Mouse (Mus musculus) lung, adult 2 months (tissue): ENCODE data around the gene Chil5.

Source experiments
- CTCF ChIP-seq: fragments of 200-500 bp; IDR thresholded peaks from 2 replicates; pipeline ENCODE4 v1.5.1; 2011; ENCODE audit warnings: mild to moderate bottlenecking, low read length, control low read depth; ENCODE audit not compliant: insufficient read depth
- POLR2A ChIP-seq: fragments of 200-500 bp; IDR thresholded peaks from 2 replicates; pipeline ENCODE4 v1.6.1; 2011; ENCODE audit warnings: low read depth, mild to moderate bottlenecking, control low read depth, low read length, borderline replicate concordance; ENCODE audit errors: extremely low read depth

DNA sequence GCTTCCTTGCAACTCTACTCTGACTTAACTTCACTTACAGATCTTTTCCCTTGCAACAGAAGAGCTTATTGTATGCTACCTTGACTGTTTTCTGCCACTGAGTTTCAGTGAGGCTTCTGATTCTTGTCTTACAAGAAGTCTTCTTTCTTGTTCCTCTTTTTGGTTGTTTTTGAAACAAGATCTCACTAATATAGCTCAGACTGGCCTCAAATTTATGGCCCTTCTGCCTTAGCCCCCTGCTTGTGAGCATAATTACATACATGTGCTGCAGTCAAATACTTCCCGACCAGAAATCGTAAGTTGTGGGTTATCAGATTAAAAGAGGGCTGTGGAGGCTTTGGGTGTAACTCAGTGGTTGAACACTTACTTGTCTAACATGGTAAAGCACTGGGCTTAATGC, 37.9 kb downstream of the Chil5 start:
- TF ChIP-seq POLR2A (no peak), CTCF (no peak)
